Mouse (Mus musculus): Measurements from ENCODE around the gene Pla2g4c. TPM values are rescaled to one million over a fixed set of nuclear protein-coding genes. Genes with fewer than 3 reads are reported as not detected.
A peak's percentile ranks its signal among the peaks of the same experiment; 100 is the strongest.

The Pla2g4c gene
- polyA plus RNA-seq, 1 experiment from 2014 or later: 1.1 TPM

- H3K36me3 ChIP-seq (ENCODE audit: control insufficient read depth, insufficient read depth, low read length): peaks cover 2% of the 10 kb centered on the region; the same call in 1 of the 2 replicates
- DNase-seq (ENCODE audit: low spot score) (no peak), ATAC-seq (ENCODE audit: low FRiP score, low TSS enrichment) (no peak)
- no peak overlapping the region for H3K9ac ChIP-seq (ENCODE audit: low read length)
- H3K4me2 ChIP-seq (replicated peaks; ENCODE audit: low read depth): no peak overlapping the region
- H3K4me3 ChIP-seq (ENCODE audit: low read depth, low read length): no peak overlapping the region
- no peak overlapping the region for H3K27ac ChIP-seq (replicated peaks)
- no peaks in the 10 kb centered on the region for H3K4me1 ChIP-seq (replicated peaks; ENCODE audit: control insufficient read depth, insufficient read depth)
- H3K27me3 ChIP-seq (ENCODE audit: control insufficient read depth, insufficient read depth, low read length): no peaks in the 10 kb centered on the region
- H3K9me3 ChIP-seq (ENCODE audit: control insufficient read depth, low read length): no peaks in the 10 kb centered on the region
- no peak for TF ChIP-seq CTCF (IDR thresholded peaks at IDR 0.05; ENCODE audit: low read depth)
- TF ChIP-seq EP300 (optimal IDR thresholded peaks at IDR 0.05): no peak
- 96% methylated on average over 4 of the region's 4 CpGs for WGBS
These were observed 13.1 kb upstream of the Pla2g4c start for GRCm38 (mm10) chr7:13311401-13311800.

- Histone ChIP-seq H3K9me3 (ENCODE audit: control insufficient read depth, low read length) (no peaks in the 10 kb centered on the region), H3K27me3 (ENCODE audit: control insufficient read depth, insufficient read depth, low read length) (no peaks in the 10 kb centered on the region), H3K4me1 (replicated peaks; ENCODE audit: control insufficient read depth, insufficient read depth) (no peaks in the 10 kb centered on the region), H3K4me2 (replicated peaks; ENCODE audit: low read depth) (no peak overlapping the region), H3K9ac (ENCODE audit: low read length) (no peak overlapping the region), H3K4me3 (ENCODE audit: low read depth, low read length) (no peak overlapping the region), H3K36me3 (ENCODE audit: control insufficient read depth, insufficient read depth, low read length) (no peaks in the 10 kb centered on the region; the same call in 1 of the 2 replicates), H3K27ac (replicated peaks) (peak overlapping the region; percentile 53)
- no peak for ATAC-seq (ENCODE audit: low FRiP score, low TSS enrichment)
- WGBS: 48% methylated on average over 5 of the region's 5 CpGs
- TF ChIP-seq CTCF (IDR thresholded peaks at IDR 0.05; ENCODE audit: low read depth) (no peak), EP300 (optimal IDR thresholded peaks at IDR 0.05) (no peak)
- peak; percentile 24 for DNase-seq (ENCODE audit: low spot score)
These were observed 10.3 kb upstream of the Pla2g4c start for GRCm38 (mm10) chr7:13314095-13314597.

GRCm38 (mm10) chr7:13321424-13321823, 3.0 kb upstream of the Pla2g4c start:
- no peaks in the 10 kb centered on the region for H3K36me3 ChIP-seq (ENCODE audit: control insufficient read depth, insufficient read depth, low read length)
- no peak for ATAC-seq (ENCODE audit: low FRiP score, low TSS enrichment)
- H3K4me2 ChIP-seq (replicated peaks; ENCODE audit: low read depth): no peak overlapping the region
- no peak for TF ChIP-seq CTCF (IDR thresholded peaks at IDR 0.05; ENCODE audit: low read depth)
- TF ChIP-seq EP300 (optimal IDR thresholded peaks at IDR 0.05): no peak
- H3K4me1 ChIP-seq (replicated peaks; ENCODE audit: control insufficient read depth, insufficient read depth): no peaks in the 10 kb centered on the region
- H3K9ac ChIP-seq (ENCODE audit: low read length): no peak overlapping the region
- DNase-seq (ENCODE audit: low spot score): no peak
- no peak overlapping the region for H3K27ac ChIP-seq (replicated peaks)
- H3K27me3 ChIP-seq (ENCODE audit: control insufficient read depth, insufficient read depth, low read length): no peaks in the 10 kb centered on the region
- 74% methylated on average over 3 of the region's 3 CpGs for whole genome bisulfite sequencing
- no peaks in the 10 kb centered on the region for H3K9me3 ChIP-seq (ENCODE audit: control insufficient read depth, low read length)
- no peak overlapping the region for H3K4me3 ChIP-seq (ENCODE audit: low read depth, low read length)

- WGBS: 81% methylated on average over 2 of the region's 2 CpGs
- H3K27ac ChIP-seq (replicated peaks): no peak overlapping the region
- H3K27me3 ChIP-seq (ENCODE audit: control insufficient read depth, insufficient read depth, low read length): no peaks in the 10 kb centered on the region
- no peak overlapping the region for H3K4me3 ChIP-seq (ENCODE audit: low read depth, low read length)
- no peaks in the 10 kb centered on the region for H3K36me3 ChIP-seq (ENCODE audit: control insufficient read depth, insufficient read depth, low read length)
- no peak overlapping the region for H3K4me2 ChIP-seq (replicated peaks; ENCODE audit: low read depth)
- H3K9me3 ChIP-seq (ENCODE audit: control insufficient read depth, low read length): no peaks in the 10 kb centered on the region
- DNase-seq (ENCODE audit: low spot score) (no peak), ATAC-seq (ENCODE audit: low FRiP score, low TSS enrichment) (peak; percentile 60; the same call in 1 of the 2 replicates)
- TF ChIP-seq EP300 (optimal IDR thresholded peaks at IDR 0.05) (no peak), CTCF (IDR thresholded peaks at IDR 0.05; ENCODE audit: low read depth) (no peak)
- H3K4me1 ChIP-seq (replicated peaks; ENCODE audit: control insufficient read depth, insufficient read depth): no peaks in the 10 kb centered on the region
- H3K9ac ChIP-seq (ENCODE audit: low read length): no peak overlapping the region
These were observed 6.1 kb downstream of the Pla2g4c start for GRCm38 (mm10) chr7:13330575-13330974.

- no peak overlapping the region for H3K9ac ChIP-seq (ENCODE audit: low read length)
- H3K27ac ChIP-seq (replicated peaks): no peak overlapping the region
- no peaks in the 10 kb centered on the region for H3K36me3 ChIP-seq (ENCODE audit: control insufficient read depth, insufficient read depth, low read length)
- H3K4me3 ChIP-seq (ENCODE audit: low read depth, low read length): no peak overlapping the region
- H3K9me3 ChIP-seq (ENCODE audit: control insufficient read depth, low read length): no peaks in the 10 kb centered on the region
- ATAC-seq (ENCODE audit: low FRiP score, low TSS enrichment) (no peak), DNase-seq (ENCODE audit: low spot score) (no peak)
- TF ChIP-seq EP300 (optimal IDR thresholded peaks at IDR 0.05): no peak
- H3K4me1 ChIP-seq (replicated peaks; ENCODE audit: control insufficient read depth, insufficient read depth): no peaks in the 10 kb centered on the region
- H3K27me3 ChIP-seq (ENCODE audit: control insufficient read depth, insufficient read depth, low read length): no peaks in the 10 kb centered on the region
- no peak overlapping the region for H3K4me2 ChIP-seq (replicated peaks; ENCODE audit: low read depth)
These were observed 31.5 kb downstream of the Pla2g4c start for GRCm38 (mm10) chr7:13355943-13356342.

GRCm38 (mm10) chr7:13380588-13380987, 56.1 kb downstream of the Pla2g4c start:
- TF ChIP-seq CTCF (IDR thresholded peaks at IDR 0.05; ENCODE audit: low read depth) (no peak), EP300 (optimal IDR thresholded peaks at IDR 0.05) (no peak)
- Histone ChIP-seq H3K9ac (ENCODE audit: low read length) (no peak overlapping the region), H3K4me1 (replicated peaks; ENCODE audit: control insufficient read depth, insufficient read depth) (no peaks in the 10 kb centered on the region), H3K4me2 (replicated peaks; ENCODE audit: low read depth) (no peak overlapping the region), H3K4me3 (ENCODE audit: low read depth, low read length) (no peak overlapping the region), H3K36me3 (ENCODE audit: control insufficient read depth, insufficient read depth, low read length) (no peaks in the 10 kb centered on the region), H3K27ac (replicated peaks) (no peak overlapping the region), H3K27me3 (ENCODE audit: control insufficient read depth, insufficient read depth, low read length) (no peaks in the 10 kb centered on the region), H3K9me3 (ENCODE audit: control insufficient read depth, low read length) (no peaks in the 10 kb centered on the region)
- DNase-seq (ENCODE audit: low spot score): no peak
- 78% methylated on average over 2 of the region's 2 CpGs for WGBS
- no peak for ATAC-seq (ENCODE audit: low FRiP score, low TSS enrichment)
